Mouse (Mus musculus) adrenal gland, postnatal 14 days (tissue): Measurements from ENCODE around the gene AF067061. TPM values are rescaled to one million over a fixed set of nuclear protein-coding genes. Genes with fewer than 3 reads are reported as not detected.

ENCODE experiments used
- total RNA-seq: library from RNA; stranded (reverse); gene quantifications from 2 replicates; pipeline ENCODE4 v1.2.3, GENCODE M21; 2021

AF067061 gene
- total RNA-seq, 1 experiment from 2014 or later: not detected

Other genes with a start within 250 kb of the AF067061 start
- gene Gm36079, start 236.1 kb upstream of the AF067061 start, total RNA-seq: not detected in 2 replicates
- 0.30 and 1.1 TPM in 2 replicates for gene Gm21188, start 210.9 kb upstream of the AF067061 start, total RNA-seq
- gene Gm20767, start 122.9 kb upstream of the AF067061 start, total RNA-seq: not detected in 2 replicates
- not detected in 2 replicates for gene Gm21818, start 90.7 kb upstream of the AF067061 start, total RNA-seq
- gene Gm21762, start 47.2 kb upstream of the AF067061 start, total RNA-seq: not detected in 2 replicates
- not detected in 2 replicates for gene Gm21731, start 24.0 kb upstream of the AF067061 start, total RNA-seq
- 0.68 TPM in 1 of 2 replicates, not detected in the other for gene BC147527, start 37.3 kb downstream of the AF067061 start, total RNA-seq
- gene Tcstv3, start 53.8 kb downstream of the AF067061 start, total RNA-seq: not detected in 2 replicates